Mouse (Mus musculus): ENCODE results near the gene Acin1.

The Acin1 gene

DNA sequence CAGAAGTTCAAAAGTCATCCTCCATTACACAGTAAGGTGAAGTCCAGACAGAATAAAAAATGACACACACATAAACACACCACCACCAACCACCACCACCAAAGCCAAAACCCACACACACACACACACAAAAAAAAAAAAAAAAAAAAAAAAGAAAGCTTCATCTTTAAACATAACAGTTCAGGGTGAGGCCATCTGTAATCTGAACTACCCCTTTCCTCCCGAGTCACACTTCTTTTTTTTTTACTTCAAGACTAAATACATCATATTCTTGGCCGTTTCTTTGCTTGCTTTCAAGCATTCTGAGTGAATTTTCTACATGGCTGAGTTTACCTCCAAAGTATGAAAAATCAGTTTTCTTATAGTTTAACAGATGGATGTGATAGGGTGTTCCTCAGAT, 85.1 kb downstream of the Acin1 start:
- in situ Hi-C loops (cut with MboI; ENCODE audit: low pct_unique_long_range_greater_than_20kb in 1 of 2, low sequenced_read_pairs in 2 of 2, unreplicated experiment in 1 of 2) = no loop called here

DNA sequence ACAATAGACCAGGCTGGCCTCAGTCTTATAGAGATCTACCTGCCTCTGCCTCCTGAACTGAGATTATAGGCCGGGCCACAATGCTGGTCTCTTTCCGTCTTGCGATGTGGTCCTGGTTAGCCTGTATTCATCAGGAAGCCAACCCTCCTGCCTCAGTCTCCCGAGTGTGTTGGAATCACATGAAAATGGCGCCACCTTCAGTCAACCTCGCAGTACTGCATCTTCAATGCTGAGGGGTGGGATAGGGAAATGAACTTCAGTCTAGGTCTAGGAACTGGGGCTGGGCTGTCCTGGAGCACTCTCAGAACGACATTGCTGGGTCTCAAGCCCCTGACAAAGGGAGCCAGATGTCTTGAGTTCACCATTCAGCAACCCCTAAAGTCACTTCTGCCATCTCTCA, 89.6 kb downstream of the Acin1 start:
- in situ Hi-C loops (cut with MboI; ENCODE audit: low pct_unique_long_range_greater_than_20kb in 1 of 2, low sequenced_read_pairs in 2 of 2, unreplicated experiment in 1 of 2) = no loop called here

DNA sequence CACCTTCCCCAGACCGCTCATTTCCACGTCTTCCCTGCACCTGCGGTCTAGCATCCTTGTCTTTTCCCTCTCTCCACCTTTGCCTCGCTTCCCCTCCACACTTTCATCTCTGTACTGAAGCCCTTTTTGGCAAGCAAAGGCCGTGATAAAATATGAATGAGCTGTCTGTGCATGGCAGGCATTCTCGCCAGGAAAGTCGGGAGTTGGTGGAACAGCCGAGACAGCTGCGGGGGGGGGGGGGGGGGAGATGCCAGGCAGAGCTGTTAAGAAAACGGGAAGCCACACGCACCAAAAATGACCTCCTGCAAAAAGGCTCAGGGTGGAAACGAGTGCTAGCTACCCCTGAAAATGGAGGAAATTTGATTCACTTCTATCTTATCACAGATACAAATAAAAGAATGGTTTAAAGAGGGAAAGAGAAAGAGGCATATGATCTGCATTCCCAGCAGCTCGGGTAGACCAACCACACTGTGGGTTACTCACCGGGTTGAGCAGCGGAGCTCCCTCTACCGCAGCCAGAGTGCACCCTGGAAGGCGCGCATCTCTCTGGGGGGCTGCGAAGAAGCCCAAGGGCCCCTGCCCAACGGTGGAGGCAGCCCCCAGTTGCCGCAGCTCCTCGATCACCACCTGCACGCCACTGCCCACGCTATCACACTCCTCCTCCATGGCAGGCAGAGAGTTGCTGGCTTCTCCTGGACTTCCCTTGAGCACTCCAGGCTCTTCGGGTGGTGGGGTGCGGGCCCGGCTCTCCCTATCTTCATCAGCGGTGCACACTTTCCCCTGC, 91.9 kb downstream of the Acin1 start:
- in situ Hi-C loops (cut with MboI; ENCODE audit: low pct_unique_long_range_greater_than_20kb in 1 of 2, low sequenced_read_pairs in 2 of 2, unreplicated experiment in 1 of 2) = no loop called here

DNA sequence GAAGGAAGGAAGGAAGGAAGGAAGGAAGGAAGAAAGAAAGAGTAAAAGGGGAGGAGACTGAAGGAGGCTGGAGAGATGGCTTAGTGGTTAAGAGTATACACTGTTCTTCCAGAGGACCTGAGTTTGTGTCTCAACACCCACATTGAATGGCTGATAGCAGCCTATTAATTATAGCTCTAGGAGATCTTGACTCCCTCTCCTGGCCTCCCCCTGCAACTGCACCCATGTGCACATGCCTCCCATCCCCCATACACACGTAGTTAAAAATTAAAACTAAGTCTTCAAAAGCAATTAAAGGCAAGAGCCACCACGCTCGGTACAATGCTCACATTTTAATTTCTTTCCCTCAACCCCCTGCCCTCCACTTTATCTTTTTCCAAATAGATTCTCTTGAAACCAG, 92.7 kb downstream of the Acin1 start:
- in situ Hi-C loops (cut with MboI; ENCODE audit: low pct_unique_long_range_greater_than_20kb in 1 of 2, low sequenced_read_pairs in 2 of 2, unreplicated experiment in 1 of 2) = no loop called here

DNA sequence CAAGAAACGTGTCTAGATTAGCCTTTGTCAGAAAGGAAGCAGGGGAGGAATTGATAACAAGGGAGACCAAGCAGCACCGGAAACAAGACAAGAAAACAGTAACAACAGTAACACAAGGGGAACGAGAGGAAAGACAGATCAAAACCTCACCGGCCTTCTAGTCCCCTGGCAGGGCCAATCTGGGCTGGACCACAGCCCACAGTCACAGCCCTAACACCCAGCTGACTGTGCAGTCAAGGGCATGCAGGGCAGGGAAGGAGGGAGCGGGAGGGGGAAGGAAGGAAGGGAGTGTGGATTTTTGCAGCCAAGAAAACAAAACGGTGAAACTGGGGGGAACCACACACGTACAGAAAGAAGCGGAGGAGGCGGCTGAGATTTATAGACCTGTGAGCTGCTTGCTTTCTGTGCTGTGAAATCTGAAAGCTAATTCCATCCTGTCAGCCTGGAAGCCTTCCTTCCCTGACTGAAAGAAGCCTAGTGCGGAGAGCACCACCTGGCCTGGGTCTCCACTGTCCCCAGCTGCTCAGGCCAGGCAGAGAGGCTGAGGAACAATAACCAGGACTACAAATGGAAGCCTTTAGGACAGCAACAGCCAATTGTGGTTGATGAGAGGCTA, 94.3 kb downstream of the Acin1 start:
- in situ Hi-C loops (cut with MboI; ENCODE audit: low pct_unique_long_range_greater_than_20kb in 1 of 2, low sequenced_read_pairs in 2 of 2, unreplicated experiment in 1 of 2) = no loop called here

All from mouse embryonic stem cell (cell line).